Mouse (Mus musculus) C2C12 (cell line): ENCODE results near the gene Specc1.

Experiments used
- CTCF ChIP-seq: IDR thresholded peaks from one replicate; pipeline ENCODE4 v1.5.1; 2011; ENCODE audit not compliant: control insufficient read depth, insufficient read depth, insufficient read length
- MAX ChIP-seq: IDR thresholded peaks from one replicate; pipeline ENCODE4 v1.6.1; 2011; ENCODE audit warnings: mild to moderate bottlenecking, control low read depth
- USF1 ChIP-seq: IDR thresholded peaks from one replicate; pipeline ENCODE4 v1.6.1; 2011; ENCODE audit warnings: low read depth, mild to moderate bottlenecking, control low read depth, moderate library complexity

- no peak for TF ChIP-seq CTCF
- TF ChIP-seq USF1, result no peak
- TF ChIP-seq MAX, result no peak
Observed at GRCm38 (mm10) chr11:61949315-61949714, 7.2 kb upstream of the Specc1 start.
